Mouse (Mus musculus) liver, adult 2 months (tissue): ENCODE results near the gene Mapkapk2.

Source experiments
- CTCF ChIP-seq: fragments of 200-500 bp; IDR thresholded peaks from 2 replicates; pipeline ENCODE4 v1.5.1; 2011; ENCODE audit warnings: low read depth, low read length, control low read depth
- POLR2A ChIP-seq: fragments of 200-500 bp; IDR thresholded peaks from 2 replicates; pipeline ENCODE4 v1.6.1; 2011; ENCODE audit warnings: low read length, control low read depth; ENCODE audit not compliant: insufficient read depth; ENCODE audit errors: extremely low read depth

DNA sequence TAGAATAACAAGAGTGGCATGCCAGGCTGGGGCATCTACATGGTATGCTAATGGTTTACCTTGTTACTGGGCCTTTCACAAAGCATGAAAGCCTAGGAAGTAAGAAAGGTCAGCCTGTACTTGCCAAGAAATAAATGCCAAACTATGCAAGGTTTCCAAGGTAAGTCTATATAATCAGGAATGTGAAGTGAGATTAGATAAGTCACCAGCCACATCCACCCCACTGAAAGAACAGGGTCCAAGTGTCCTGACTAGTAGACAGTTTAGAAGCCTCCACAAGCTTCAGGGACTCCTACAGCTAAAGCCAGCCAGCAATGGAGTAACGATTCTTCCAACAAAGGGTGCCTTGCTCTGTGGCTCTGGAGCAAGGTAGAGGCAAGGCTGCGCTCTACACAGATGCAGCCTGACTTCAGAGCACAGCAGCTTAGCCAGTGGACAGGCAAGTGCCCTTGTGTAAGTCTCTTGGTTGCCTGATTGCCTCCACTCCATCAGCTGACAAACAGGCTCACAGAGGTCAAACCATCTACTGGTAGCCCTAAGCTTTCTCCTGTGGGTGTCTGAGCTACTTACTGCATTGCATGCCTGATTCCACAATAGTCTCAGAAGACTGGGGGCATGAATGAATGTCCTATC, 51.8 kb downstream of the Mapkapk2 start:
- no peak for TF ChIP-seq POLR2A
- TF ChIP-seq CTCF = no peak
